Mouse (Mus musculus): Measurements from ENCODE around the gene Gcnt4. TPM values are rescaled to one million over a fixed set of nuclear protein-coding genes. Genes with fewer than 3 reads are reported as not detected.

Gcnt4 gene
- total RNA-seq (2023): not detected

GRCm38 (mm10) chr13:96923999-96924961, at the start of gene Gcnt4:
Gene Gcnt4, plus strand, starts transcription at chr13:96924689.

Other genes starting within 250 kb of the Gcnt4 start
- gene Ankrd31, start 176.4 kb upstream of the Gcnt4 start, total RNA-seq (2023): not detected
- gene 1700029F12Rik, start 109.7 kb downstream of the Gcnt4 start, total RNA-seq (2023): not detected
- gene Fam169a, start 142.6 kb downstream of the Gcnt4 start, total RNA-seq (2023): not detected
- 10 to 100 TPM in 1 of 2 experiments, not detected in 1; 35.1 TPM for gene Gm6169, start 174.5 kb downstream of the Gcnt4 start, total RNA-seq (2023)
- gene Gfm2, start 213.2 kb downstream of the Gcnt4 start, total RNA-seq (2023): 10 to 100 TPM; 35.6 to 42.8 TPM
- gene Nsa2, start 213.2 kb downstream of the Gcnt4 start, total RNA-seq (2023): 100 to 1,000 TPM; 114 to 119 TPM